Mouse (Mus musculus) brown adipose tissue, adult 24 weeks (tissue): Measurements from ENCODE around the gene Dync2h1. TPM values are rescaled to one million over a fixed set of nuclear protein-coding genes. Genes with fewer than 3 reads are reported as not detected.
"Not testable (repeated sequence)": the region's sequence is repeated elsewhere in the genome, so short reads cannot be mapped to it uniquely, and the experiment has no call there.

Experiments used
- H3K27ac ChIP-seq: fragments of 200-500 bp; replicated peaks from 2 replicates; pipeline ENCODE4 v1.5.1; 2012; ENCODE audit warnings: low read depth, mild to moderate bottlenecking, low read length
- H3K4me1 ChIP-seq: fragments of 200-500 bp; 2 replicates; pipeline ENCODE4 v1.6.1; 2012; ENCODE audit warnings: low read length, mixed read lengths; ENCODE audit not compliant: control insufficient read depth, insufficient read depth, insufficient read length
- H3K4me3 ChIP-seq: fragments of 200-500 bp; 2 replicates; pipeline ENCODE4 v1.5.1; 2012; ENCODE audit warnings: low read depth, mild to moderate bottlenecking, low read length, moderate library complexity; ENCODE audit not compliant: insufficient read depth
- polyA plus RNA-seq: library from polyadenylated mRNA; stranded (reverse); fragments of >200 nt; gene quantifications from 2 replicates; pipeline ENCODE4 v1.2.4, GENCODE M21; 2012; ENCODE audit not compliant: missing spikeins, insufficient read depth, insufficient read length

Gene Dync2h1
- polyA plus RNA-seq, 1 experiment = 0.79 TPM

DNA sequence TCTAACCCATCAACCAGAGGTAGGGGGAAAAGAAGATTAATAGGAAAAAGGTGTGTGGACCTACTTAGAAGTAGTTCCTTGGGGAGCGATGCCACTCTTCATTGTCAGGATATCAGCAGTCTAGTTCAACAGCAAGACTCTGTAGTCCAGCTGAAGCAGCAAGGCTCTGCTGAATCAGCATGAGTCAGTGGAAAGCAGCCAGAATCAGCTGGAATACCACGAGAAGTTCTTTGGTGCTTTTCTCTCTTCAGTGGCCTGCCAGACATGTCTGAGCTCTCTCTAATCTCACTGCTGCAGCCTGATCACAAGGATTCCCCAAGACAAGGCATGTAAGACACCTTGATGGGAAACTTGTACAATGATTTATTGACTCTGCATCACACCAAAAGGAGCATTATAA, 225.9 kb downstream of the Dync2h1 start:
- Histone ChIP-seq H3K27ac (no peak overlapping the region), H3K4me3 (no peak overlapping the region), H3K4me1 (no peaks in the 10 kb centered on the region)

DNA sequence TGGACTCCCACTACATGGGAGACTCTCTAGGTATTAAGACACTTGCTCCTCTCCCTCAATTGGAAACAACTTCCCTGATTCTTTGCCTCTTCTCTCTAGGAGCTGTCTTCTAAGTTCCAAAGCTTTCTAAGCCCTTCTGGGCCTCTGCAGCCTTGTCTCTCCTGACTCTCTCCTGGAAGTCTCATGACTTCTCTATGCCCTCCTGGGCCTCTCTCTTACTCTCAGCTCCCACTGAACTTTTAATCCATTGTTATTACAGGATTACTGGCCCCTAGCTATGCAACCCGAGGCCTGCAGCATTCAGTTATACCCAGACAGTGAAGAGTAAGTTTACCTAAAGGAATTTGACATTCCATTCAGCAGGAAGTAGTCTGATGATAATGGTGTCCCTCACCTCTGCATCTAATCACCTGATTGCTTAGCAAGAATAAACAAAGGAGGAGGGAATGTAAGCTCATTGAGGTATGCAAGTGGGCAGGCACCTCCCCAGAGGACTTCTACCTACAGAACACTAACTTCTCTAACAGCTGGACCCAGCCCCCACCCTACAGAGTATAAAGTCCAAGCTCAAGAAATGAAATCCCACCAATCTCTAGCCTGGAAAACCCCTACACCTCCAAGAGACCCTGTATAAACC, 256.7 kb downstream of the Dync2h1 start:
- H3K4me1 ChIP-seq = no peaks in the 10 kb centered on the region
- H3K4me3 ChIP-seq = no peak overlapping the region
- no peak overlapping the region for H3K27ac ChIP-seq

DNA sequence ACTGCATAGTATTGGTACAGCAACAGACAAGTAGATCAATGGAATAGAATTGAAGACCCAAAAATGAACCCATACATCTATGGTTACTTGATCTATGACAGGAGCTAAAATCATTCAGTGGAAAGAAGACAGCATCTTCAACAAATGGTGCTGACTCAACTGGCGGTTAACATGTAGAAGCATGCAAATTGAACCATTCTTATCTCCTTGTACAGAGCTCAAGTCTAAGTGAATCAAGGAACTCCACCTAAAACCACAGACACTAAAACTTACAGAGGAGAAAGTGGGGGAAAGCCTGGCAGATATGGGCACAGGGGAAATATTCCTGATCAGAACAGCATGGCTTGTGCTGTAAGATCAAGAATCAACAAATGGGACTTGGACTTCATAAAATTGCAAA, 270.8 kb downstream of the Dync2h1 start:
- no peak overlapping the region for H3K4me3 ChIP-seq
- H3K4me1 ChIP-seq = no peaks in the 10 kb centered on the region
- H3K27ac ChIP-seq = no peak overlapping the region

DNA sequence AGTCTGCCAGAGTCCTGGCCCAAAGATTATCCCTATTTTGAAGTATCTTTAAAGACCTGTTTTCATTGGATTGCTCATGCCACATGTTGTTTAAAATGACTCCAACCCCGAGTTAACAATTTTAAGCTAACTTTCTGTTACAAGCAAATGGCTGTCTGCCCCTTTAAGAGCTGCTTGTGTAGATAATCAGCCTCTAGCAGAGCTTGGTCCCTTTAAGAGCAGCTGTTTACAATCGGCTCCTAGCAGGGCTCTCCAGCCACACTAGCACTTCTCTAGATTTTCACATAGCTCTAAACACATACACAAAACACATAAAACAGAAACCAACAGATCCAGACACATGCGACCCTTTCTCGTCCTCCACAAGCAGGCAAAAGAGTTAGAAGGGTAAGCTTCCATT, 273.7 kb downstream of the Dync2h1 start:
- not testable (repeated sequence) for H3K4me3 ChIP-seq, H3K4me1 ChIP-seq, H3K27ac ChIP-seq

DNA sequence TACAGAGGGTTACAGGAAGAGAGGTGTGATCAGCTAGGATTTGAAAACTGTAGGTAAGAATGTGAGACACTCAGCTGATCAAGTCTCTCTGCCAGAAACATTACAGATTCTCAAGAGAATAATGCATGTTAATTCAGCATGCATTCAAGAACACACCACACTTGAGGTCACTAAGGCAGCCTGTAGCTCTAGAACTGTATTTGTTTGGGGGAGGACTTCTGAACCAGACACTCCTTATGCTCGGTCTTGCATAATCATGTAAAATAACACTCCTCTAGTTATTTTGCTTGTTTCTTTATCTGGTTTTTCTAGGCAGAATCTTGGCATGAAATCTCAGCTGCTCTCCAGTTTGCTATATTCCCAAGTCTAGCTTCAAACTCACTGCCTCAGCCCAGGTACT, 282.6 kb downstream of the Dync2h1 start:
- Histone ChIP-seq H3K27ac (no peak overlapping the region), H3K4me1 (no peaks in the 10 kb centered on the region), H3K4me3 (no peak overlapping the region)

DNA sequence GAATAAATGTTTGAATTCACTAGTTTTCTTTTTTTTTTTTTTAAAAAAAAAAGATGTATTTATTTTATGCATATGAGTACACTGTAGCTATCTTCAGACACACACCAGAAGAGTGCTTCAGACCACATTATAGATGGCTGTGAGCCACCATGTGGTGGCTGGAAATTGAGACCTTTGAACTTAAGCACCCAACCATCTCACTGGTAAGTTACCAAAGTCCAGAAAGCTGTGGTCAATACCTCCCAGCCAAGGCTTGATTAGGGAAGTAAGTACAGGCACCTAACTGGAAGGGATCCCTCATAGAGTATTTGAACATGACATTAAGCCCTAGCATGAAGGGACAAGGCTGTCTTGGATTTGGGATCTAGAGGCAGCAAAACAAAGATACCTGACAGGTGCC, 292.9 kb downstream of the Dync2h1 start:
- Histone ChIP-seq H3K4me3 (no peak overlapping the region), H3K27ac (no peak overlapping the region), H3K4me1 (no peaks in the 10 kb centered on the region)

DNA sequence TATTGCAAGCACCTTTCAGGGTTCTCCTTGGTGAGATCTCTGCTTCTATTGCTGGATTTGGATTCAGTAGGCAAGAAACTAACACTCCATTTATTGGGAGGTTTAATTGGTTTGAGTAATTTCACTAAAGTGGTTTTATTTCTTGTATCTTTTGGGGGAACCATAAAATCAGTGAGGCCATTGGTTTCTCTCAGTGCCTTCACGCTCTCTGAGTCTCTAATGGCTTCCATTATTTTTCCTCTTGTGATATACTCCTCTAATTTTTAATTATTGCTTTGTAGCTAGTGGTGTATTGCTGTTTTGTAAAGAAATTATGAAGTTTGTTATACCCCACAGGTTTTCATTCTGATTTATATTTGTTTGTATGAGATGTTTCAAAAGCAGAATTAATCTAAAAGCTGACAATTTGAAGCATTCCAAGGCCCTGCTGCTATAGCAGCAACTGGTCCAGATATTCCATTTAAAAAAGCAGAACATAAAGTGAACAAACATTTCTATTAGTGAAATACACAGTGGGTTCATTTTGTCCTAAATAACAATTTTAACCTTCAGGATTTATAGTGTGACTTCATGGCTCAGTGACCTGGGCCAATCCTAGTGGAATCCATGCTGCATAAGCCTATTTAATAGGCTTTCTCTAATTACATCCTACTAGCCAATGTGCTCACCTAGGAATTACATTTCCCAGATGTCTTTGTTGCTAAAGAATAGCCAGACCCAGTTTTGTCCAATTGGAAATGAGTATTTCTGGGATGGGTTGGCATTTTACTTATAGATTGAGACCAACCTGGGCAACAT, 302.9 kb downstream of the Dync2h1 start:
- Histone ChIP-seq H3K27ac (no peak overlapping the region), H3K4me1 (no peaks in the 10 kb centered on the region), H3K4me3 (no peak overlapping the region)

Other genes with a start within 250 kb of the Dync2h1 start
- gene Dcun1d5, start 74 bp upstream of the Dync2h1 start, polyA plus RNA-seq = 58.2 and 71.9 TPM in 2 replicates
- gene Mmp13, start 88.1 kb upstream of the Dync2h1 start, polyA plus RNA-seq = 0.52 TPM in 1 of 2 replicates, not detected in the other
- 2.3 TPM in 1 of 2 replicates, not detected in the other for gene Mmp12, start 159.9 kb upstream of the Dync2h1 start, polyA plus RNA-seq
- not detected in 2 replicates for gene Mmp1b, start 203.6 kb upstream of the Dync2h1 start, polyA plus RNA-seq